Mouse (Mus musculus) MN1 (cell line): ENCODE measurements around the gene Dusp1.

ENCODE experiments used
- DNase-seq: peaks from one replicate; pipeline ENCODE4 v3.0.0-alpha.2; 2016; ENCODE audit warnings: low spot score

Dusp1 gene

DNA sequence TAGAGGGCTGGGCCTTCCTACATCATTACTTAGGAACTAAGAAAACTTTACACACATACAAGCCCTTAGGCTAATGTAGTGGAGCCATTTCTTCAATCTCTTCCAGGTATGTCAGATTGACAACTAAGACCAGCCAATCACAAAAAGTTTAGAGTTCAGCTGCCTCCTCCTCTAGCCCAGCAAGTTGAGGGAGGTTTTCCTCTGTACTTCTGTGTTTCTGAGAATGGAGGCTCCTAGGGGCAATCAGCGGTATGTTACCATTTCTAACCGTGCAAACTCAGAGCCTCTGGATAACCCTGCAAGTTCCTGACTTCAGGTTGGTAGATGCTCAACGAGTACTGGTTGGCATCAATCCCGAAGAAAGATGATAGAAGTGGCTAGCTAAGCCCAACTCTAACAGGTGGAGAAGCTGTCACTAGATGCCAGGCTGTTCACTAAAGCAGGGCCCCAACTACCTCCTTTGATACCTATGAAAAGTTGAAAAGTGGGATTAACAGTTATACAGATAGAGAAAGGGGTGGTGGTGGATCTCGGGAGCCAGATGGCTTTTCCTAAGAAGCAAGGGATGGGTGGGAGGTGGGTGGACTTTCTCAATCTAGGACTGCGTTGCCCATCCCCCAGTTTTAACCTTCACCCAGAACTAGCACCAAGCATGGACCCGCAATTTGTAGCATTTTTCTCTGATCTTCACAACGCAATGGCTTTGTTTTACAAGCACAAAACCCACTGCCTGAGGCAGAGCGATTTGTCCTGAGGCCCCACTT lies 1.2 kb downstream of the Dusp1 start:
- DNase-seq = peak; percentile 52

DNA sequence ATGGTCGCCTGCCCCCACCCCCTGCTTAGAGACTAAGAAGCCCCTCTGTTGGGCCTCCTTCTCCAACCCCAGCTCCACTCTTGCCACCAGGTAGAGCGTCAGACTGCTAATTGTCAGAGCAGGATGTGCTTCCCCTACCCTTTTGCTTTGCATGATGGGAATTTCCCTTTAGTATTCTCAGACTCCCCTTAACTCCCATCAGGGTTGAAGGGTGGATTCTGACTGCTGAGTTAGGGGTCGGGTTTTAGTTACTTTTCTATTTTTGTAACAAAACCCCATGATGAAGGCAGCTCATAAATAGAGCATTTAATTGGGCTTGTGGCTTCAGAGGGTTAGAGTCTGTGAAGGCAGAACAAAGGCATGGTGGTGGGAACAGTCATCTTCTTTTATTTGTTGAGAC lies 8.9 kb downstream of the Dusp1 start:
- DNase-seq = no peak

DNA sequence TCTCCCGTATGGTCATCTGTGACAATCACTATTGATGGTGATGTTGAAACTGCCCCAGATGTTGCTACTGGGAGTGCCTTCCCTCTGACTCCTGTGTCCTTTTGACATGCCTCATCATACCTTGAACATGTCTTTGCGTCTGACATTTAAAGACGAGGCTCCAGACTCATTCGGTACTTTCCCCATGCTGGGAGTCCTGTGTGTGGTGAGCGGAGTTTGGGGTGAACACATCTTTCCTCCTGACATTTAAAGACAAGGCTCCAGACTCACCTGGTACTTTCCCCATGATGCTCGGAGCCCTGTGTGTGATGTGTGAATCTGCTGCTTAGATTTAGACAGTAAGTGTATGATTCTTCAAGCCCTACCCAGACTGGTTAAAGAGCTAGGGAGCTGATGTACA lies 10.8 kb downstream of the Dusp1 start:
- no peak for DNase-seq

- no peak for DNase-seq
Observed at GRCm38 (mm10) chr17:26549148-26549809, 12.6 kb downstream of the Dusp1 start.

GRCm38 (mm10) chr17:26548566-26548965 lies 13.4 kb downstream of the Dusp1 start:
- no peak for DNase-seq

GRCm38 (mm10) chr17:26547771-26548170 lies 14.2 kb downstream of the Dusp1 start:
- no peak for DNase-seq

DNA sequence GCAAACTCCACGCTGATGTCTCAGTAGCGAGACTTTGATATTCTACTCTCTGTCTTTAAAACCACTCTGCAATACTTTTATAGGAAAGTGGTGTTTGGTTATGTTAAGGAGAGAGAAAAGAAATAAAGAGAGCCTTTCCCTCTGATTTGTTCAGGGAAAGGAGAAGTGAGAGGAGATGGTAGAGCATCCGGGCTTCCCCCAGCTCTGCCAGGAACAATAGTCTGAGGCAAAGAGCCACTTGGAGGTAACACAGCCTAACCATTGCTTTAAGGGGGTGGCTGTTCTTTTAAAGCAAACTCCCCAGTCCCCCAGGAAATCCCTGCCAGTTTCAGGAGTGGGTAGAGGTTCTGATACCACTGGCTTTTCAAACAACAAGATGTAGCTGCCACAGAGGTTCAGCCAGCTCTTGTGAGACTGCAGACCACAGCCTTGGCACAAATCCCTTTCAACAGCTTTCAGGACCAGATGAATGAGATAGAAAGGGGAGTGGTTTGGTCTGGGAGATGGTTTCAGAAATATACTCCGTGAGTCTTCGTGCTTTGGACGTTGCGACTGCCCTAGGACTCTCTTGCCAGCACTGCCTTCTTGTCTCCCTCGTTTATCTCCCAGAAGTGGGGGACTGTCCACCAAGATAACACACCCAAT lies 17.5 kb downstream of the Dusp1 start:
- peak; percentile 47 for DNase-seq

DNA sequence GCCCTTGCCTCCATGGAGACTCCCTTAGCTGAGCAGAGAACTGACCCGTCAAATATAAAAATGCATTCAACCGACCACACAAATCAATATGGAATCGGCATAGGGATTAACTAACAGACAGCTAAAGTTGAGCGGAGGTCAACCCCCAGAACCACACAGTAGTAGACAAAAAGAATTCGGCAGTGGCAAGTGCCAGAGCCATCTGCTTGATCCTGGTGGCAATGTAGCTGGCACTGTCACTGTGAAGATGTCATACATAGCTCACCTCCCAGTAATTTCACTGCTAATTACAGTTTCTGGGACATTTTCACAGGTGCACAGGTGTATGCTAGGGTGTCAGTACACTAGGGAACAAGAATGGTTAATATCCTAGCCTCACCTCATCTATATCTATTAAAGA lies 21.8 kb downstream of the Dusp1 start:
- DNase-seq = no peak

DNA sequence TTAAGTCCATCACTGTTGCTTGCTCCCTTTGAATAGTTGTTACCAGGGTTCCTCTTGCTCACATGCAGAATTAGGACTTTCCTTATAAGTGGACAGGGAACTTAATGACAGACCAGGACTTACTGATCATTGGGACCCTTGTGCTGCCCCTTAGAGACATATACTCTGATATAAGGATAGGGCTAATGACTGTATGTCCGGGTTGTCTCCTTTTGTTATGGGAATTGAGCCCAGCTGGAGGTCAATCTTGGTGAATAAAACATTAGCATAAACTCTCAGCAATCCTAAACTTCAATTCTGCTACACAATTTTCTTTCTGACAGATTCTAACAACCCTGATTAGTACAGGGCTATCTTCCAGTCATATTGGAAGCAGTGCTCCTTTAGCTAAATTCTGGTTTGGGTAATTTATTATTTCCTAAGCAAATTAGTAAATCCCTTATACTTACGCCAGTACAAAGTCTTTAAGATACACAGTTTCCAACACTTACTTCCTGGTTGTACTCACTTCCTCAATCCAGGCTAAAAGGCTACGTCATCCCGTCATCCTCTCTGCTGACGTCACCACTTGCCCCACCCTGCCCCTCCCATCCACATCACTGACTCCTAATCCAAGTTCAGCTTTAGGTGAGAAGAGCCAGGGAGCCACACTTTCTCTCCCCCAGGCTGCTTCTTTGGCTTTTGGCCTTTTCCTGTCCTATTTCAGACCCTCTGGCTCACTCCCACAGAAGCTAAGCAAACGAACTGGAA lies 24.0 kb downstream of the Dusp1 start:
- no peak for DNase-seq

GRCm38 (mm10) chr17:26535251-26536136 lies 26.4 kb downstream of the Dusp1 start:
- no peak for DNase-seq

DNA sequence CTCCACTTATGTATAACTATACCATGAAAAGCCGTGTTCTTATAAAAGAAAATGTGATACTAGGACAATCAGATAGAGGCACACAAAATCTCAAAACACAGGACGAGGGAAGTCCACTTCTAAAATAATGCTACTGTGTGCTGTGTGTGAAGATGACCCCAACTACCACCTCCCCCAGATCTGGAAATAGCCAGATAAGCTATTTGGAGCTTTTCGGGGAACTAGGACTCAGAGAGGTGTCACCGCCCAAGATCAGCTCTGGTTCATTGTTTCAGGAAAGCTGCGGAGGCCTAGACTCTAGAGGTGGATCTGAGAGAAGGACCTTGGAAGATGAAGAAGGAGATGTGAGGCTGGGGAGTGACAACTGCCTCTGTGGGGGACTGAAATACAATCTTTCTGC lies 27.2 kb downstream of the Dusp1 start:
- no peak for DNase-seq

GRCm38 (mm10) chr17:26533871-26534372 lies 28.0 kb downstream of the Dusp1 start:
- no peak for DNase-seq

DNA sequence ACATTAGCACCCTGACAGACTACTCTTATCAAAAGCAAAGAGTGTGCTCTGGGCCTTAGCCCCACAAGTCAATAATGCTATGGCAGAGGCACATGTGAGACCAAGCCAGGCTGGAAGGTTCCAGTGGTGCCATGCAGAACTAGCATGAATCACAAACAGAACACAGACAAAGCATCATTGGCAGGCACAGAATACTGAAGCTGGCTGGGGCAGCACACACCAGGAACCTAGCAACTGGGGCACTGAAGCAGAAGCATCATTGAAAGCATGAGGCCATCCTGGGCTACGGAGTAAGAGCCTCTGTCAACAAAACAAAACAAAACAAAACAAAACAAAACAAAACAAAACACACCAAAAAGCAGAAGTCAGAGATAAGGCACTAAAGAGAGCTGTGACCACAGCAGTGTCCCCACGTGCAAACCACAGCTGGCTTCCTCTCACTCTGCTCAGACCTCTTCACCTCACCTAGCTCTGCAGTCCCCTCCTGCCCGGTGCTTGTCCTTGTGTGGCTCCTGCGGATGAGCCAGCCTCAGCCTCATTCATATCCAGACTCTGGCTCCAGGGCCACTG lies 29.4 kb downstream of the Dusp1 start:
- DNase-seq = no peak

- DNase-seq = no peak
Observed at GRCm38 (mm10) chr17:26531395-26532027, 30.4 kb downstream of the Dusp1 start.

- peak; percentile 85 for DNase-seq
Observed at GRCm38 (mm10) chr17:26530590-26531081, 31.3 kb downstream of the Dusp1 start.

- DNase-seq = no peak
Observed at GRCm38 (mm10) chr17:26529791-26530241, 32.1 kb downstream of the Dusp1 start.

DNA sequence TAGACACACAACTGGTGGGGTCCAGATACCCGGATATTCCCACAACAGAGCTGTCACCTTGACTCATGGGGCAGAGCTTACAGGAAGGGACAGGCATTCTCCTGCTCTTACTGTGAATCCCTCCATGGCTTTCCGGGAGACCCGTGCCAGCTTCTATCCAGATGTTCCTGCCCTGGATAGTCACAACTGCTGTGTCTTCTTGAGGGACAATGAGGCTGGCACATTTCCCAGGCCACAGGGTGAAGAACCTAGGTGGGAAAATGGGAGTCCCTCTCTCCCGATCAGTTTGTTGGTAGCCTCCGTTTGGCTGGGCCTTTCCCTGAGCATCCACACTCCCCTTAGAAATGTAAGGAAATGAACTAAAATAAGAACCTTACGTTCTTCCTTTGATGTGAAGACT lies 33.2 kb downstream of the Dusp1 start:
- DNase-seq = no peak

GRCm38 (mm10) chr17:26527291-26527690 lies 34.6 kb downstream of the Dusp1 start:
- no peak for DNase-seq

DNA sequence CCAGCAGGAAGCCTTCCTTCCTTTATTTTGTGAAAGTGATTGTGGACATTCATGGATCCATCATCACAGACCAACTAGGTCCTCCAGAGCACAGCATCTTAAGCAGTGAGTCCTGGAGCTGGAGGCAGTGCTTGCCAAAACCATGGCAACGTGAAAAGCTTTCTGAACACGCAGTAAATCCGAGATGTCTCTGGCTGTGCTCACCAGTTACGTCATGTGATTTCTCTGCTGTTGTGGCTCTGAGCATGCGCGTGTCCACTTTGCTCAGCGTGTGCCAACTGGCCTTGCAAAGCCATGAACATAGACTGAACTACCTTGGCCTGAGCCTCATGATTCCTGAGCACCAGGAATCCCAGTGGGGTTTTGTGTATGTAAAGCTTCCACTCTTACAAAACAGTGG lies 36.6 kb downstream of the Dusp1 start:
- DNase-seq = peak; percentile 44

DNA sequence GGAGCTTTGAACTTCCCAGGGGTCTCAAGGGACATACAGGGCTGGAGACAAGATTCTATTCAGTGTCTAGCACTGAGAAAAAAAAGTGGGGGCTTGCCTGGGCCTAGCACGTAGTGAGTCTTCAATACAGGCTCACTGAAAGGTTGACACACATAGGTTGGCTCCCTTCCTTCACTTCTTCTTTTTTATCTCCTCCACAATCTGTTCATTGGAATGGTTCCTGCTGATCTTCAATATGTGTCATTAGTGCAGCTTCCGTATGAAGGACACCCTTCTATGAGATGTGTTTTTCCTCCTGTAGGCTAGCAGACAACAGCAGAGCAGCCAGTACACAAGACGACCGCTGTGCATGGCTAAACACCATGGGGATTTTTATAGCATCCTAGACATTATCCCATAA lies 37.1 kb downstream of the Dusp1 start:
- no peak for DNase-seq
